Mouse (Mus musculus) hindbrain, embryonic 12.5 days (tissue): Measurements from ENCODE around the gene Nr4a1. TPM values are rescaled to one million over a fixed set of nuclear protein-coding genes. Genes with fewer than 3 reads are reported as not detected.

Experiments used
- ATAC-seq: fragments of 200-750 bp; cut with Nextera tagmentation; 2 replicates; pipeline ENCODE4 v1.8.0; 2017; ENCODE audit warnings: moderate TSS enrichment; ENCODE audit not compliant: low FRiP score
- H3K27ac ChIP-seq: fragments of 300-500 bp; sonication (generic); 2 replicates; pipeline ENCODE4 v1.5.1; 2016; ENCODE audit warnings: mild to moderate bottlenecking
- H3K27me3 ChIP-seq: fragments of 300-500 bp; sonication (generic); 2 replicates; pipeline ENCODE4 v1.6.1; 2016; ENCODE audit warnings: mild to moderate bottlenecking
- H3K36me3 ChIP-seq: fragments of 300-500 bp; sonication (generic); 2 replicates; pipeline ENCODE4 v1.6.1; 2016; ENCODE audit warnings: mild to moderate bottlenecking
- H3K4me1 ChIP-seq: fragments of 300-500 bp; sonication (generic); 2 replicates; pipeline ENCODE4 v1.6.1; 2016
- H3K4me2 ChIP-seq: fragments of 300-500 bp; sonication (generic); replicated peaks from 2 replicates; pipeline ENCODE4 v1.6.1; 2016; ENCODE audit warnings: mild to moderate bottlenecking
- H3K4me3 ChIP-seq: fragments of 300-500 bp; sonication (generic); 2 replicates; pipeline ENCODE4 v1.5.1; 2016; ENCODE audit warnings: mild to moderate bottlenecking
- H3K9ac ChIP-seq: fragments of 300-500 bp; sonication (generic); 2 replicates; pipeline ENCODE4 v1.6.1; 2016; ENCODE audit warnings: mild to moderate bottlenecking, moderate library complexity
- H3K9me3 ChIP-seq: fragments of 300-500 bp; sonication (generic); replicated peaks from 2 replicates; pipeline ENCODE4 v1.6.1; 2016; ENCODE audit warnings: mild to moderate bottlenecking
- WGBS: fragments of 180-500 bp; shearing (Covaris S2); methylation state at CpG from one replicate; pipeline ENCODE4 v1.1.7; 2016; 5-methylcytosine and 5-hydroxymethylcytosine counted together
- polyA plus RNA-seq: library from polyadenylated mRNA; unstranded; fragments of >200 nt; fragmentation: Nextera tagmentation; extraction: Ambion mirVana; gene quantifications from 2 replicates; pipeline ENCODE4 v1.2.1, GENCODE M21; 2016

Nr4a1 gene
- polyA plus RNA-seq, 1 experiment from 2014 or later: 5.5 TPM

DNA sequence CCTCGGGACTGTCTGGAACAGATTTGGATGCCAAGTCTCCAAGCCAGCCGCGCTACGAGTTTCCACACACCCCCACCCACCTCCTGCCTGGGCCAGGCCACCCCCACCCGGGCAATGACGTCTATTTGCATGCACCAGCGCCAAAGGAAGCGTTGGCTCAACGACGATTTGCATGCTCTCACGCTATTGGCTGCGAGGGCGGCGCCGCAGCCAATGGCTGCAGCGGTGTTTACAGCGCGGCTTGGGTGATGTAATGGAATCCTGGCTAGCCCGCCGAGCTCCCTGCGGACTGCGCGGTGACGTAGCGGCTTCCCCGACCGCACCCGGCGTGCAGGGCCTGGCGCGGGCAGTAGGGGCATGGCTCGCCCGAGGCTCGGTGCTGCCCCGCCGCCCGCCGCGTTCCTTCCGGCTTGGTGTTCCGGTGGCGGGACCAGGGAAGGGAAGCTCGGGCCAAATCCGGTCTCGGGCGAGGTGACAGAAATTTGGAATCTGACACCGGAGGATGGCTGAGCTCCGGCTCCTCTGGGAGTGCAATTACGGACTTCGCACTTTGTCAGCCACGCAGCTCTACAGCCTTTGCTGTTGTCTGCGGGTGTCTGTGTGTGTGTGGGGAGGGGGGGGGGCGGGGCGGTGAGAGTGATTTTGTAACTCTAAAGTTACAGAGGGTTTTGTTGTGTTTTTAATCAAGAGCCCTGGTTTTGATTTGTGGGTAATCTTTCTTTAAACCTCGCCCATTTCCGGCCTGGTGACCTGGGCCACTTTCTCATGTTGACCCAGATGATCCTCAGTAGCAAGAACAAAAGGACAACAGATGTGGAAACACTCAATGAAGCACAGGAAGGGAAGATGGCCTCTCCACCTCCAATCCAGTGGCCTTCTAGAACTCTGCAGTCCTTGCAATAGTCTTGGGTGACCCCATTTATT lies 7.6 kb upstream of the Nr4a1 start:
- WGBS: 3% methylated on average over 56 of the region's 56 CpGs
- ATAC-seq: peak; percentile 99
- peaks cover 1% of the 10 kb centered on the region; the same call in 1 of the 2 replicates for H3K27me3 ChIP-seq
- H3K27ac ChIP-seq: peak overlapping the region; percentile 79
- peak overlapping the region; percentile 59 for H3K9ac ChIP-seq
- no peaks in the 10 kb centered on the region for H3K36me3 ChIP-seq
- no peaks in the 10 kb centered on the region for H3K9me3 ChIP-seq
- peak overlapping the region; percentile 39 for H3K4me3 ChIP-seq
- peak overlapping the region; percentile 64 for H3K4me2 ChIP-seq
- peaks cover 4% of the 10 kb centered on the region; the same call in 1 of the 2 replicates for H3K4me1 ChIP-seq

DNA sequence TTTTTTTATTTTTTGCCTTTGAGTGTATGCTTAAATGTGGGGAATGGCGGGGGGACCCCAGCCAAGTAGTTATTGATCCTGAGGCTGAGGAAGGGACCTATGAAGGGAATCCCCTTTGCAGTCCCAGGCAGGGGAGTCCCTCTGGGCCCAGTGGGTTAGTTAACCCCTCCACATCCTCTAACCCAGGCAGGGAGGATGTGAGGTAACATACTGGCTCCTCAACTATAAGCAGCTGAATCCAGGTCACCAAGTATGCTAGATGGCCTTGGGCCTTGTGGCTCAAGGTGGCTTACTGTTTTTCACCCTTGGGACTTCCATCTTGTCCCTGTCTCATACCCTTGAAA lies 6.9 kb upstream of the Nr4a1 start:
- H3K4me3 ChIP-seq: no peak overlapping the region
- H3K9ac ChIP-seq: no peak overlapping the region
- ATAC-seq: no peak
- no peaks in the 10 kb centered on the region for H3K9me3 ChIP-seq
- no peaks in the 10 kb centered on the region for H3K36me3 ChIP-seq
- 79% methylated on average over 1 of the region's 1 CpGs for WGBS
- H3K4me2 ChIP-seq: peak overlapping the region; percentile 64
- H3K27ac ChIP-seq: peak overlapping the region; percentile 79; the same call in 1 of the 2 replicates
- H3K4me1 ChIP-seq: 0 out of 2 replicates have a peak, but pooled peaks cover 4% of the 10 kb centered on the region
- no peaks in the 10 kb centered on the region for H3K27me3 ChIP-seq

DNA sequence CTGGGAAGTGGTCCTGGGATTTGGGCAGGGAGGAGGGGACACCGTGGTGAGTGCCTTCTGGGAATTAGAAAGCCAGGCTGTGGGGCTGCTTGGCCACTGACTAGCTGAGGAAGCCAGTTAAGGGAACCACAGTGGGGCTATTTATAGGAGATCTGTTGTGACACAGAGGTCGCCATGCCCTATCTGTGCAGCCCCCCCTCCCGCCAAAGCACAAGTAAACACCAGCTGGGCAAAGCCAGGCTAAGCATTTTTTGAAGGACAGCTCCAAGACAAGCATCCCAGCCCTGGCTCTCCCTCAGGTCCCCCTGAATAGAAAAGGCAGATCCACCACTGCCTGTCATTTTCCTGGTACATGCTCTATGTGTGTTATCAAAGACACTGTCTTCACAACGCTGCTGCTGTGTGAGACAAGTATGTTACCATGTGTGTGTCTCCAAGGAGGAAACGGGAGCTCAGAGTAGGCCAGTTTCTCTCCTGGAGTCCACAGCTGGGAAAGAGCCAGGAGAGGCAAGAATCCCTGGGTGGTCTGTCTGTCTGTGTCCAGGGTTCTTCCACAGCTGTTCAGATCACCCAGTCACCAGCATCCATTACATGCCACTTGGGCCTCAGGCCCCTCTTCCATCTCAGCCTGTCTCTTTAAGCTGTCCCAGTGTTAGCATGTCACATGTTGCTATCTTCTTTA lies 5.9 kb upstream of the Nr4a1 start:
- no peak for ATAC-seq
- no peaks in the 10 kb centered on the region for H3K36me3 ChIP-seq

DNA sequence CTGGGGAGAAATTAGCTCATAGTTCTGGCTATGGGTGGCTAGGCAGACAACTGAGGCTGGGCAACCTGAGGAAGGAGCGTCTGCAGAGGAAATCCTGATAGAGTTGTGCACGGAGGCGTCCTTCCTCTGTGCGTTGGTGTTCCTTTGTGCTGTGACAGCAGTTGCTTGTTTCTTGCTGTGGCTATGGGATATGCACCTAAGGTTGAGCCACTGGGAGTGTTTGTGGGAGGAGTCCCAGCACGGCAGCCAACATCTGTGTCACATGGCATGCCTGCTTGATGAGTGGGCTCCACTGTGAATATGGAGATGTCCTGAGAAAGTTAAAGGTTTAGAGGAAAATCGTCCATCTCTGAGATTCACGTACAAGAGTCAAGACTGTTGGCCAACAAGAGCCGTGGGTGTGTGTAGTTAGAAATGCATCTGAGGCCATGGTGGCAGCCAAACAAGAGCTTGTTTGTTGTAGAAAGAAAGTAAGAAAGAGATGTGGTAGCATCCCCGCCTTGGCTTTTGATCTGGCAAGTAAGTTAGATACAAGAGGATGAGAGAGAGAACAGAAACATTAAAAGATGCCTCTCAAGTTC lies 3.8 kb upstream of the Nr4a1 start:
- H3K36me3 ChIP-seq: no peaks in the 10 kb centered on the region
- no peak overlapping the region for H3K27ac ChIP-seq
- H3K27me3 ChIP-seq: peaks cover 11% of the 10 kb centered on the region
- H3K4me1 ChIP-seq: 0 out of 2 replicates have a peak, but pooled peaks cover 4% of the 10 kb centered on the region
- no peaks in the 10 kb centered on the region for H3K9me3 ChIP-seq
- WGBS: 78% methylated on average over 9 of the region's 9 CpGs
- no peak for ATAC-seq
- no peak overlapping the region for H3K9ac ChIP-seq
- H3K4me3 ChIP-seq: no peak overlapping the region
- no peak overlapping the region for H3K4me2 ChIP-seq

More for the DNA sequence above, 5.9 kb upstream of the Nr4a1 start:
- peaks cover 8% of the 10 kb centered on the region for H3K27me3 ChIP-seq
- no peak overlapping the region for H3K4me3 ChIP-seq
- 0 out of 2 replicates have a peak, but pooled peaks cover 4% of the 10 kb centered on the region for H3K4me1 ChIP-seq
- H3K27ac ChIP-seq: no peak overlapping the region
- no peak overlapping the region; the same call in 1 of the 2 replicates for H3K9ac ChIP-seq
- no peak overlapping the region for H3K4me2 ChIP-seq
- H3K9me3 ChIP-seq: no peaks in the 10 kb centered on the region
- 58% methylated on average over 5 of the region's 5 CpGs for WGBS

DNA sequence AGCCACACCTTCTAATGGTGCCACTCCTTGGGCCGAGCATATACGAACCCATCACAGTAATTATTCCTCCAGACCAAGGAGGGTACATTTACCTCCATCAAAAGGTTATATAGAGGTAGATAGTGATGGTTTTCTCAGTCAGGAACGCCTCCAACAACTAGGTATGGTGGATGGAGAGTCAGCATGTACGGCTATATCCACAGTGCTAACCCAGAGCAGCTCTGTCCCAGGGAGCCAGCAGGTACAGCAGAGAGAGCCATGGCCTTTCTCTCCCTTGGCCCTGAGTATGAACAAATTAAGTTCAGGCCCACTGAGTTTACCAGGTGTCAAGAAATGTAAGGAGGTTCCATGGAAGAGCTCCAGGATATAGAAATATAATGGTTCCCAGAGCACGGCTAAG lies 2.1 kb upstream of the Nr4a1 start:
- no peak overlapping the region for H3K4me3 ChIP-seq
- no peaks in the 10 kb centered on the region for H3K36me3 ChIP-seq
- no peak overlapping the region for H3K4me2 ChIP-seq
- H3K27ac ChIP-seq: no peak overlapping the region
- no peaks in the 10 kb centered on the region for H3K9me3 ChIP-seq
- peaks cover 11% of the 10 kb centered on the region for H3K27me3 ChIP-seq
- no peak for ATAC-seq
- WGBS: 89% methylated on average over 5 of the region's 5 CpGs
- no peak overlapping the region for H3K9ac ChIP-seq
- H3K4me1 ChIP-seq: 0 out of 2 replicates have a peak, but pooled peaks cover 4% of the 10 kb centered on the region

DNA sequence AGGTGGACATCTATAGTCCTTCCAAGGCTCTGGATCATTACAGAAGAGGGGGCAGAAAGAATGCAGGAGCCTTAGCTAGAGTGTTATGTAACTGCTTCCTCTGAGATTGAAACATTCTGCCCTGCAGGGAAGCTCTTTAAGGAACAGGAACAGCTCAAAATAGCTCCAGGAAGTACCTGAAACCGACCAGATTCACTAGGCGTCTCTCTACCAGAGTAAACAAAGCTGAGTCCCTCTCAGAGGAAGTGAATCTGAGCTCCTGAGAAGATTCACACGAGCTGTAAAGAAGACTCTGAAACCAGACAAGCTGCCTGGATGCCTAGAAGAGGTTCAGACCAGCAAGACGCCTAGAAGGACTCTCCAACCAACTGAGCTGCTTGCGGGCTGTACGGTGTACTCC lies 1.5 kb upstream of the Nr4a1 start:
- Histone ChIP-seq H3K4me2 (no peak overlapping the region), H3K9me3 (no peaks in the 10 kb centered on the region), H3K9ac (no peak overlapping the region), H3K27me3 (peaks cover 11% of the 10 kb centered on the region), H3K4me1 (0 out of 2 replicates have a peak, but pooled peaks cover 4% of the 10 kb centered on the region), H3K27ac (no peak overlapping the region), H3K4me3 (no peak overlapping the region), H3K36me3 (no peaks in the 10 kb centered on the region)
- ATAC-seq: no peak
- 82% methylated on average over 6 of the region's 6 CpGs for WGBS

DNA sequence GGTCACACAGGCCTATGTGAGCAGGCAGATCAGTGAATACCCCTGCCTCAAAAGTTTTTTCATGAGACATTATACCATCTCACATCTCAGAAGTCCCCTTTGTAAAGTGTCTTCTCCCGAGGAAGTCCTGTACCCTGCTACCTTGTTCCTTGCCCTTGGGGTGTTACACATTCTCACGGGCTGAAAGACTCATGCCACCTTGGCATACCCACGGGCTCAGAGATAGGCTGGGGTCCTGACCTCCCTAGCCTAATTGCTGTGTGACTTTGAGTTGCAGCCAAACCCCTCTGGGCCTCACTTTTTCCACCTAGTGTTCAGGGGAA lies 545 bp upstream of the Nr4a1 start:
- Histone ChIP-seq H3K4me3 (peak overlapping the region; percentile 56), H3K4me2 (peak overlapping the region; percentile 92), H3K9ac (peak overlapping the region; percentile 84), H3K27me3 (peaks cover 11% of the 10 kb centered on the region), H3K36me3 (no peaks in the 10 kb centered on the region), H3K27ac (no peak overlapping the region), H3K9me3 (no peaks in the 10 kb centered on the region), H3K4me1 (0 out of 2 replicates have a peak, but pooled peaks cover 4% of the 10 kb centered on the region)
- ATAC-seq: no peak
- WGBS: 41% methylated on average over 3 of the region's 3 CpGs

DNA sequence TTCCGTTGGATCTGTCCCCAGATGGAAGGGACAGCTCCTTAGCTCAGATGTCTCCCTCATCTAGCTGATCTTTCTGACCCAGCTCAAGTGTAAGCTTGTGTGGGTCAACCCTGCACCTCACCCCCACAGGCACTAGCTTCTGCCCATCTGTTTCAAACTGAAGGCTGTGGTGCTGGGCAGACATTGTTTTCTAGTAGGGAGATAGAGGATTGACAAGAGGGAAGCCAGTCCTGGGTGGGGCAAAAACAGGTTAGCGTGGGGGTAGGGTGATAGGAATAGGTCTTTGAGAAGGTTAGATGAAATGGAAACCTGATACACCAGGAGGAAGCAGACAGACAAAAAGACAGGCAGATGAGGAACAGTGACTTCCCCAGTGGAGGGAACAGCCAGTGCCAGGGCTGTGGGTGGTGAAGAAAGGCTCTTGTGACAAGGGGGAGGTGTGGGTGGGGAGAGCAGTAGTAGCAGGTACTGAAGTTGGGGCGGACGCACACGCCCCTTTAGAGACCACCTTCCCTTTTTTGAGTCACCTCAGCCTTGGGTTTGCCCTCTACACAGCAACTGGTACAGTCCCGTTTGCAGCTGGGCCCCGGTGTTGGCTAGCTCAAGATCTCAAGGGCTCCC lies 1.9 kb downstream of the Nr4a1 start:
- Histone ChIP-seq H3K27ac (no peak overlapping the region), H3K9me3 (no peaks in the 10 kb centered on the region), H3K4me1 (peaks cover 11% of the 10 kb centered on the region), H3K4me3 (no peak overlapping the region), H3K9ac (no peak overlapping the region), H3K4me2 (no peak overlapping the region), H3K27me3 (peaks cover 11% of the 10 kb centered on the region), H3K36me3 (no peaks in the 10 kb centered on the region)
- 84% methylated on average over 7 of the region's 7 CpGs for WGBS
- ATAC-seq: no peak

DNA sequence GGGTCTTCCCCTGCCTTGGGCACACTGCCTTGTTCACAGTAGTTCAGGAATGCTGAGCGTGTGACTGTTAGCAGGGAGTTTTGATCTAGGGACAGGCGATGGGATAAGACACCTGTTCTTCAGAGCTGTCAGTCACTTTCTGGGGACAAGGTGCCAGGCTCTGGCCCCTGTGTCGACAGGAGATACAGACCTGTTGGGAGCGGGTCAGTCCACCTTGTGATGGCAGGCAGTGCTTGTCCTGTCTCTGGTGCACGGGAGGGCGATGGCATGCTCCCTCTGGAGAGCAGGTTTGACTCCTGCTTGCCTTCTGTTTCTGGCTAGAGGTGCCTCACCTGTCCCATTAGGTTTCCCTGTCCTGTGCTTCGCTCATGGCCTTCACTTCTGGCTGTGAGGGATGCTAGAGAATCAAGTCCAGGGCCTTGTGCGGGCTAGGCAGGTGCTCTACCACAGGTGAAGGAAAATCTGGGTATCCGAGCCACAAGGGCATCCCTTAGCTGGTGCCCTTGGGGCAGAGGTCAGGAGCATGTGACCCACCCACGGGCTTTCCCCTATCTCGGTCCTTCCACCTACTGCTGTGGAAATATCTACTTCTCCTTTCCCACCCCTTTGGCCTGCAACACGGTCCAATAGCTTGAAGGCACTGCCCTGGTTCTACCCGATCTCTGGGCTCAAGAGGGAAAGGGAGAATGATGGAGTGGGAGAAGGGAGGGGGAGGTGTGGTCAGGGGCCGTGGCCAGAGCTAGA lies 2.6 kb downstream of the Nr4a1 start:
- no peak overlapping the region for H3K9ac ChIP-seq
- no peak overlapping the region for H3K4me3 ChIP-seq
- 79% methylated on average over 14 of the region's 14 CpGs for WGBS
- no peak for ATAC-seq
- H3K36me3 ChIP-seq: no peaks in the 10 kb centered on the region
- H3K4me2 ChIP-seq: no peak overlapping the region
- H3K27me3 ChIP-seq: peaks cover 11% of the 10 kb centered on the region
- no peaks in the 10 kb centered on the region for H3K9me3 ChIP-seq
- H3K27ac ChIP-seq: no peak overlapping the region
- H3K4me1 ChIP-seq: peaks cover 11% of the 10 kb centered on the region

DNA sequence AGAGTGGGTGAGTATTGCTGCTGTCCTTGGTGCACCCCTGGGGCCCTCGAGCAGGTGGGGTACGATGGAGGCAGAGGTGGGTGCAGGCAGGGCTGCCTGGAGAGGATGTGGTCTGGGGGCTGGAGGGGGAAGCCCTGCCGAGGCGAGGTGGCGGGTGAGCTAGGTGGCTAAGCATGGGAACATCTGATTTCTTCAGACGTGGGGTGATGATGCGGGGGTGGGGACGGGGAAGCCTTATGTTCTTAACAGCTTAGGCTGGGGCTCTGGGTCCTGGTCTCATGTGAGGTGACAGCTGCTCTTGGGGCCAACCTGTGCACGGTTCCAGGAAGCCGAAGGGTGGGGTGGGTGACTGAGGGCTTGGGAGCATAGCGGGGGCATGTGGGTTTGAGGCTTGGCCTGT lies 4.4 kb downstream of the Nr4a1 start:
- 85% methylated on average over 11 of the region's 11 CpGs for WGBS
- no peak overlapping the region for H3K9ac ChIP-seq
- H3K27ac ChIP-seq: no peak overlapping the region
- H3K36me3 ChIP-seq: no peaks in the 10 kb centered on the region
- peaks cover 11% of the 10 kb centered on the region for H3K4me1 ChIP-seq
- no peak overlapping the region for H3K4me2 ChIP-seq
- 0 out of 2 replicates have a peak, but pooled peaks cover under 1% of the 10 kb centered on the region for H3K27me3 ChIP-seq
- ATAC-seq: no peak
- no peaks in the 10 kb centered on the region for H3K9me3 ChIP-seq
- no peak overlapping the region for H3K4me3 ChIP-seq

DNA sequence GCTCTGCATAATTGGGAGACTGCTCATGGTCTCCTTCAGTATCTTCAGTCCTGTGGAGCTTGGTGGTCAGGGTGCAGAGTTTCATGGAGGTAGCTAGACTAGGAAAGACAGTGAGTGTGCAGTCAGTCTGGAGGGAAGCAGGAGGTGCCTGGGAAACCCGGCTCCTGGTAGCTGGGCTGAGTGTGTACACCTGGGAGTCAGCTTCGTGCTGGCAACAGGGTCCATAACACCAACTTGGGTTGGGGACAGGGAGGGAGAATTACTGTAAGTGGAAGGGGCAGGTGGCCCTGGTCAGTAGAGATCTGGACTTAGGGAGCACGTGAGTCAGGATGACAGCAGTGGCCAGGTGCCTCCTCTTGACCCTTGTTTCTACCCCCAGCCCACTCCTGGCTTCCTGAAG lies 5.9 kb downstream of the Nr4a1 start:
- WGBS: 87% methylated on average over 3 of the region's 3 CpGs
- ATAC-seq: no peak
- Histone ChIP-seq H3K4me1 (peaks cover 11% of the 10 kb centered on the region), H3K4me2 (no peak overlapping the region), H3K9ac (no peak overlapping the region), H3K27ac (no peak overlapping the region), H3K9me3 (no peaks in the 10 kb centered on the region), H3K27me3 (peaks cover 1% of the 10 kb centered on the region; the same call in 1 of the 2 replicates), H3K36me3 (no peaks in the 10 kb centered on the region), H3K4me3 (no peak overlapping the region)
